In genomic region chr9:31808753-31809152, GRCm38 (mm10) we compare ENCODE assay signal across 13 mouse cellular contexts.
DNase-seq lines count a peak whose midpoint lies in the region; ATAC-seq and TF ChIP-seq lines count a peak whose summit lies in the region.
"Had no signal": no experiment of that assay in that cellular context is flagged by ENCODE, and none has a peak within 500 bp of the region (broad histone marks: within the 10 kb centered on the region; RNA-seq: fewer than 3 reads in every experiment).

No protein-coding gene starts in this region.

- no peak overlapping the region for H3K4me3 ChIP-seq in kidney, embryonic 15.5 days (replicated peaks)
- no peak overlapping the region for H3K4me3 ChIP-seq in lung, postnatal 0 days (ENCODE audit: low read depth, low read length)
- H3K4me3 ChIP-seq: embryonic facial prominence, embryonic 12.5 days; forebrain, embryonic 13.5 days; hindbrain, embryonic 15.5 days had no signal

- no peaks in the 10 kb centered on the region for H3K27me3 ChIP-seq in kidney, embryonic 15.5 days
- no peaks in the 10 kb centered on the region for H3K27me3 ChIP-seq in lung, postnatal 0 days (replicated peaks; ENCODE audit: insufficient read depth, low read length)
- H3K27me3 ChIP-seq: embryonic facial prominence, embryonic 12.5 days; forebrain, embryonic 13.5 days; hindbrain, embryonic 15.5 days had no signal

- H3K9me3 ChIP-seq in kidney, embryonic 15.5 days (replicated peaks): no peaks in the 10 kb centered on the region
- H3K9me3 ChIP-seq in lung, postnatal 0 days (ENCODE audit: low read length): no peaks in the 10 kb centered on the region
- H3K9me3 ChIP-seq: embryonic facial prominence, embryonic 12.5 days; forebrain, embryonic 13.5 days; hindbrain, embryonic 15.5 days had no signal

- H3K4me1 ChIP-seq in kidney, embryonic 15.5 days: no peaks in the 10 kb centered on the region
- H3K4me1 ChIP-seq in lung, postnatal 0 days (ENCODE audit: insufficient read depth, low read depth, low read length): no peaks in the 10 kb centered on the region
- H3K4me1 ChIP-seq: embryonic facial prominence, embryonic 12.5 days; forebrain, embryonic 13.5 days; hindbrain, embryonic 15.5 days had no signal

- no peak overlapping the region for H3K4me2 ChIP-seq in kidney, embryonic 15.5 days
- H3K4me2 ChIP-seq in lung, postnatal 0 days (replicated peaks; ENCODE audit: low read depth, low read length): no peak overlapping the region
- H3K4me2 ChIP-seq: embryonic facial prominence, embryonic 12.5 days; forebrain, embryonic 13.5 days; hindbrain, embryonic 15.5 days had no signal

- ATAC-seq in kidney, embryonic 15.5 days (replicated peaks; ENCODE audit: low FRiP score): no peak
- ATAC-seq in lung, postnatal 0 days: no peak
- ATAC-seq: forebrain, embryonic 13.5 days had no signal

- no peak for TF ChIP-seq EP300 in lung, postnatal 0 days (IDR thresholded peaks at IDR 0.05)

- peak; percentile 10 for DNase-seq in kidney, adult 18-20 months
- DNase-seq in lung, postnatal 0 days (ENCODE audit: low spot score): no peak
- DNase-seq in lung, postnatal 25 days (ENCODE audit: low spot score): no peak
- DNase-seq in R1 (ENCODE audit: low read depth, low spot score): peak; percentile 43
- peak; percentile 5 for DNase-seq in lung, postnatal 14 days
- DNase-seq in adrenal gland, postnatal 4 days (ENCODE audit: low spot score in 2 of 2): no peak
- DNase-seq: gastrocnemius, postnatal 36 days; layer of hippocampus, adult 9-11 months; left cerebral cortex, postnatal 4 days had no signal

- no peak overlapping the region for H3K9ac ChIP-seq in kidney, embryonic 15.5 days
- H3K9ac ChIP-seq in lung, postnatal 0 days (replicated peaks; ENCODE audit: low read depth): no peak overlapping the region
- H3K9ac ChIP-seq: embryonic facial prominence, embryonic 12.5 days; forebrain, embryonic 13.5 days; hindbrain, embryonic 15.5 days had no signal

- peak; percentile 44 for TF ChIP-seq CTCF in lung, postnatal 0 days (IDR thresholded peaks at IDR 0.05)

- no peak overlapping the region for H3K27ac ChIP-seq in kidney, embryonic 15.5 days
- H3K27ac ChIP-seq in lung, postnatal 0 days (ENCODE audit: low read length): no peak overlapping the region
- H3K27ac ChIP-seq: embryonic facial prominence, embryonic 12.5 days; forebrain, embryonic 13.5 days; hindbrain, embryonic 15.5 days had no signal

- H3K36me3 ChIP-seq in kidney, embryonic 15.5 days: no peaks in the 10 kb centered on the region
- H3K36me3 ChIP-seq in lung, postnatal 0 days (ENCODE audit: insufficient read depth, low read length): no peaks in the 10 kb centered on the region
- H3K36me3 ChIP-seq: embryonic facial prominence, embryonic 12.5 days; hindbrain, embryonic 15.5 days had no signal

- 67% methylated on average over 2 of the region's 2 CpGs for WGBS in kidney, embryonic 15.5 days
- WGBS in lung, postnatal 0 days: 70% methylated on average over 2 of the region's 2 CpGs

Comparison
In these comparisons a context has a peak if more than half of its experiments do, and no peak if none do; other contexts are left out.
1. DNase-seq: peak in kidney, adult 18-20 months (single experiment), R1 (single experiment) and lung, postnatal 14 days (single experiment); none in lung, postnatal 0 days (single experiment), lung, postnatal 25 days (single experiment) and adrenal gland, postnatal 4 days (0 of 2).